Mouse (Mus musculus) liver, embryonic 12.5 days (tissue): ENCODE measurements around the gene Copz1. TPM values are rescaled to one million over a fixed set of nuclear protein-coding genes. Genes with fewer than 3 reads are reported as not detected.

Experiments
- ATAC-seq: fragments of 200-750 bp; cut with Nextera tagmentation; 2 replicates; pipeline ENCODE4 v1.8.0; 2017; ENCODE audit warnings: moderate number of reproducible peaks, mild to moderate bottlenecking, moderate library complexity
- H3K27ac ChIP-seq: fragments of 300-500 bp; sonication (generic); 2 replicates; pipeline ENCODE4 v1.5.1; 2016; ENCODE audit warnings: mild to moderate bottlenecking
- H3K27me3 ChIP-seq: fragments of 300-500 bp; sonication (generic); replicated peaks from 2 replicates; pipeline ENCODE4 v1.6.1; 2016; ENCODE audit warnings: mild to moderate bottlenecking, moderate library complexity
- H3K36me3 ChIP-seq: fragments of 300-500 bp; sonication (generic); 2 replicates; pipeline ENCODE4 v1.6.1; 2016; ENCODE audit warnings: mild to moderate bottlenecking, moderate library complexity
- H3K4me1 ChIP-seq: fragments of 300-500 bp; sonication (generic); 2 replicates; pipeline ENCODE4 v1.6.1; 2016
- H3K4me2 ChIP-seq: fragments of 300-500 bp; sonication (generic); 2 replicates; pipeline ENCODE4 v1.6.1; 2016; ENCODE audit warnings: mild to moderate bottlenecking, moderate library complexity
- H3K4me3 ChIP-seq: fragments of 300-500 bp; sonication (generic); 2 replicates; pipeline ENCODE4 v1.5.1; 2016; ENCODE audit warnings: mild to moderate bottlenecking, moderate library complexity
- H3K9ac ChIP-seq: fragments of 300-500 bp; sonication (generic); 2 replicates; pipeline ENCODE4 v1.6.1; 2016; ENCODE audit warnings: mild to moderate bottlenecking, moderate library complexity
- H3K9me3 ChIP-seq: fragments of 300-500 bp; sonication (generic); replicated peaks from 2 replicates; pipeline ENCODE4 v1.6.1; 2016; ENCODE audit warnings: mild to moderate bottlenecking, moderate library complexity
- WGBS: fragments of 180-500 bp; shearing (Covaris S2); methylation state at CpG from one replicate; pipeline ENCODE4 v1.1.7; 2016; ENCODE audit not compliant: insufficient replicate concordance; 5-methylcytosine and 5-hydroxymethylcytosine counted together
- polyA plus RNA-seq: library from polyadenylated mRNA; unstranded; fragments of >200 nt; fragmentation: Nextera tagmentation; extraction: Ambion mirVana; gene quantifications from 2 replicates; pipeline ENCODE4 v1.2.1, GENCODE M21; 2016

The Copz1 gene
- polyA plus RNA-seq, 1 experiment from 2014 or later, result 250 TPM

DNA sequence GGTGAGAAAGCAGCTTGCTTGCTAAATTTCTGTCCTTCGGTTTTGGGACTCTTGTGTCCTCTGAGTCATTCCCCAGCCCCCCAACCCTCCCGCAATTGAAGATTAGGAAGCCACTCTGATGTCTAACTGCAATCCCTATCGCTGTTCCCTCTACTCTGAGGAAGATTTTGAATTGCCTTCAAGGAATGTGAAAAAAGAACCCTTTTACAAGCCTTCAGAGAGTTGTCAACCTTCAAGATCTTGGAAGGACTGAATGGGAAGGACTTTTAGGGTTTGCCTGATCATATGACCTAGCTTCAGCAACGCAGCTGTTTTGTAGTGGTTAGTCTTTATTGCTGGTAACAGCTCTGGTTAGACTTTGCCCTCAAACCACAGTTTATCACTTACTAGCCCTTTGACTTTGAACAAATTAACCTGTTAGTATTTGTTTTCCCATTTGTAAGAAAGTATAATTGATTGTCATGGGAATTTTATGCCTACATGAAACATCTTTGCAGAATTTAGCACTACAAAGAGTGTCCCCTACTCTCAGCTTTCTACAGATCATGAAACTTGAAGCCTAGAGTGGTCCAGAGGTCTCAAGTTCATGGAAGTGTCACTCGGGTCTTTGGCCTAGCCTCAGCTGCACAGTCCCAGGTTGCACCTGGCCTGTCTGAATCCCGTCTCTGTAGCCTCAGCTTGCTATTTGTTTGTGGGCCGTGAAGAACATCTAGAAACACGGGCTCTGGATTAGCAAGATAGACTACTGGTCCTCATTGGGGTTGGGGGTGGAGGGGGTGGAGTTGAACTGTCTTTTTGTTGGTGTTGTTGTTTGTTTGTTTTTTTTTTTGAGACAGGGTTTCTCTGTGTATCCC, 33.5 kb downstream of the Copz1 start:
- peak overlapping the region; percentile 51 for H3K9ac ChIP-seq
- 34% methylated on average over 8 of the region's 8 CpGs for WGBS

DNA sequence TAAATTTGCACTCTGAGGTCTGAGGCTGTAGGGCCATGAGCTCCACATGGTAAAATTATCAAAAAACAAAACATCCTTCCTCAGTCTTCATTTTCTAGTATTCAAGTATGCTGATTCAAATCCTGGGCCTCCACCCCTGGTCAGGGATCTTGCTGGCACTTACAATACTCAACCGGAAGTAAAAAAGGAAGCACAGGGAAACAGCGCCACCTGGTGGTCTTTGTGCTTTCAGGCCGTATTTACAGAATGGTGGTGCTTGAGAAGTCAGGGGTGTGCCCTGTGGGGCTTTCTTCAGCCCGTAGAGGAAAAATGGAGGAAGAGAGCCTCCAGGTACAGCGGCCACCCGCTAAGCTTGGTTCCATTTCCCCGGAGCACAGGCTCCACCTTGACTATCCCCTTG, 34.6 kb downstream of the Copz1 start:
- WGBS, result under 1% methylated on average over 7 of the region's 7 CpGs
- Histone ChIP-seq H3K9ac (no peak overlapping the region), H3K27me3 (peaks cover 63% of the 10 kb centered on the region), H3K4me3 (no peak overlapping the region), H3K27ac (no peak overlapping the region), H3K36me3 (no peaks in the 10 kb centered on the region), H3K9me3 (no peaks in the 10 kb centered on the region), H3K4me1 (peaks cover 69% of the 10 kb centered on the region), H3K4me2 (peak overlapping the region; percentile 32; the same call in 1 of the 2 replicates)
- ATAC-seq, result no peak

More for the DNA sequence above, 33.5 kb downstream of the Copz1 start:
- Histone ChIP-seq H3K36me3 (no peaks in the 10 kb centered on the region), H3K4me3 (peak overlapping the region; percentile 61), H3K27ac (peak overlapping the region; percentile 77), H3K9me3 (no peaks in the 10 kb centered on the region), H3K4me1 (peaks cover 79% of the 10 kb centered on the region), H3K4me2 (peak overlapping the region; percentile 98), H3K27me3 (peaks cover 69% of the 10 kb centered on the region)
- ATAC-seq, result no peak

DNA sequence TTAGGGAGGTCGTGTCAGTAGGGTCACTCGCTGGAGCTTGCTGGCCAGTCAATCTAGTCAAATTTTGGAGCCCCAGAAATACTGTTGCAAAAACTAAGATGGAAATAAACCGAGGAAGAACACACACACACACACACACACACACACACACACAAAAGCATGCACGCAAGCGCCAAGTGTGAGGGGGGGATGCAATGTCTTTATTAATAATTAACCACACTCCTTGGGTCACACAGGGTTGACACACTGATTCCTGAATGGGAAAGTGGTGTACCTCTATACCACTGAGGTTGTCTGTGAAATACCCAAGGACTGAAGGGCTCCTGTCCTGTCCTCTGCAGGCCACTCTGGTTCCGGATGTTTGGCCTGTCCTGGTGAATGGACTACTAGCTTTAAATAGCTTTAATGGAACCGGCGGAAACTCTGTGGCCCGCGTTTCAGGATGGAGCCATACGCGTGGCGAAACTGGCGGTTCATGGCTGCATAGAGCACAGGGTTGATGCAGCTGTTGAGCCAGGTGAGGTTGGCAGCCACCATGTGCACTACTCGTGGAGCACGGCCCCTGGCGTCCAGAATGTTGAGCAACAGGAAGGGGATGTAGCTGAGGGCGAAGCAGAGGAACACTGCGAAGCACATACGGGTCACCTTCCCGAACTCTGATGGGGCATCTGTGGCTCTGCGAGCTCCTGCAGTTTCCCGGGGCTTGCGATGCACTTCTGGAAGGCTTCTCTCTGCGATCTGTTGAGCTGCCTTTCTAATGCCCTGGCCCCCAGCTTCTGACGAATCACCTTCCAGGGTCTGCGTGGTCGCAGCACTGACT, 35.8 kb downstream of the Copz1 start:
- peaks cover 70% of the 10 kb centered on the region for H3K4me1 ChIP-seq
- 33% methylated on average over 28 of the region's 28 CpGs for WGBS

DNA sequence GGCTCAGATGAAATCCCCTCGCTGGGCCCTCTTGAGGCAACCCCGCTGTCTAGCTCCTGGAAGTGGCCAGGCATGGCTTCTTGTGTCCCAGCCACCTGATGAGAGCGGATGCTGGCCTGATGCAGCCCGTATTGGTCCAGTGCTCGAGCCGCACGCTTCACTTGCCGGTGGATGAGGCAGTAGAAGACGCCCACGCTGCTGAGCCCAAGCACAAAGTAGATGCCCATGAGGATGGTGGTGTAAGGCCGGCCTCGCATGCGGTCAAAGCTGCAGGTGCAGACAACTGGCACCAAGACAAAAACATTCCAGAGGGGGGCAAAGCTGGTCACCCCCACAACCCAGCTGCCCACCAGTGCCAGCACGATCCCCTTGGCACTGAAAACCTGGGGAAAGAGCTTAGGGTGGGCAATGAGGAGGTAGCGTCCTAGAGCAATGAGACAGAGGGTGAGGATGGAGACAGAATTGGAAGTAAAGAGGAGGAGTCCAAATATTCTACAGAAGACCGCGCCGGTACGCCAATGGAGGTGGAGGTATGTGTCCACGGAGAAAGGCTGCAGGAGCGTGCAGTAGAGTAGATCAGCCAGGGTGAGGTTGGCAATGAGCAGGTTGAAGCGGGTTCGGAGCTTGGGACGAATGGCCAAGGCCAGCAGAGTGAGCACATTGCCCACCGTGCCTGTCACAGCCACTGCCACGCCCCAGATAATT, 36.5 kb downstream of the Copz1 start:
- Histone ChIP-seq H3K4me1 (peaks cover 70% of the 10 kb centered on the region), H3K9me3 (no peaks in the 10 kb centered on the region), H3K27ac (no peak overlapping the region), H3K9ac (peak overlapping the region; percentile 28; the same call in 1 of the 2 replicates), H3K27me3 (peaks cover 44% of the 10 kb centered on the region), H3K4me3 (0 out of 2 replicates have a peak overlapping the region, but pooled peaks have one; percentile 8), H3K36me3 (no peaks in the 10 kb centered on the region), H3K4me2 (peak overlapping the region; percentile 49)
- 56% methylated on average over 26 of the region's 26 CpGs for WGBS
- no peak for ATAC-seq

More for the DNA sequence above, 35.8 kb downstream of the Copz1 start:
- ATAC-seq, result no peak
- peaks cover 52% of the 10 kb centered on the region for H3K27me3 ChIP-seq
- H3K4me3 ChIP-seq, result 0 out of 2 replicates have a peak overlapping the region, but pooled peaks have one; percentile 8
- H3K4me2 ChIP-seq, result peak overlapping the region; percentile 49
- no peak overlapping the region for H3K27ac ChIP-seq
- peak overlapping the region; percentile 28; the same call in 1 of the 2 replicates for H3K9ac ChIP-seq
- no peaks in the 10 kb centered on the region for H3K9me3 ChIP-seq
- no peaks in the 10 kb centered on the region for H3K36me3 ChIP-seq

DNA sequence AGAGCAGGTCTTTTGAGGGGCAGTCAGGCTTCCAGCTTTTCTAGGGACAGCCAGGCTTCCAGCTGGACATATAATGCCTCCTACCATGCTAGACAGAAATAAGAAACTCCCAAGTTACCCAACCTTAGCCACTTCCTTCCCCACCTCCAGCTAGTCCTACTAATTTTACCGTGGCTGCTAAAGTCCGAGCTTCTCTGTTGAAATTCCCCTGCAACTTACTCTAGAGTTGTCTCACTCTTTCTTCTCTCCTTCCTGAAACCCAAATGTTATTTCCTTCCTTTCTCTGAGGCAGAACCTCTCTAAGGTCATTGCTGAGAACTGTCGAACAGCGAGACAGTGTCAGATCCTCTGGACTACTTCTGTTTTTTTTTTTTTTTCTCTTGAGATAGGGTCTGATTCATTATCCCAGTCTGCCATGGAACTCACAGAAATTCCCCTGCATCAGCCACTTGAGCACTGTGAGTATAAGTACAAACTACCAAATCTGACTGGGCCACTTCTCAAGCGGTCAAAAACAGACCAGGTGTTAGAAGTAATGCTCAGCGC, 37.9 kb downstream of the Copz1 start, which contains the start of gene Gpr84:
Gene Gpr84 (minus strand): TSS at position 248 of the 546 bp plus-strand sequence.
- 19% methylated on average over 6 of the region's 6 CpGs for WGBS
- no peak within 1 kb of the TSS for H3K9ac ChIP-seq
- peaks cover 69% of the 10 kb centered on the region for H3K4me1 ChIP-seq
- no peak for ATAC-seq
- H3K4me3 ChIP-seq, result no peak within 1 kb of the TSS
- H3K9me3 ChIP-seq, result no peaks in the 10 kb centered on the region
- no peak within 1 kb of the TSS for H3K4me2 ChIP-seq
- peaks cover 30% of the 10 kb centered on the region for H3K27me3 ChIP-seq
- H3K27ac ChIP-seq, result no peak within 1 kb of the TSS
- H3K36me3 ChIP-seq, result peaks cover 6% of the 10 kb centered on the region

DNA sequence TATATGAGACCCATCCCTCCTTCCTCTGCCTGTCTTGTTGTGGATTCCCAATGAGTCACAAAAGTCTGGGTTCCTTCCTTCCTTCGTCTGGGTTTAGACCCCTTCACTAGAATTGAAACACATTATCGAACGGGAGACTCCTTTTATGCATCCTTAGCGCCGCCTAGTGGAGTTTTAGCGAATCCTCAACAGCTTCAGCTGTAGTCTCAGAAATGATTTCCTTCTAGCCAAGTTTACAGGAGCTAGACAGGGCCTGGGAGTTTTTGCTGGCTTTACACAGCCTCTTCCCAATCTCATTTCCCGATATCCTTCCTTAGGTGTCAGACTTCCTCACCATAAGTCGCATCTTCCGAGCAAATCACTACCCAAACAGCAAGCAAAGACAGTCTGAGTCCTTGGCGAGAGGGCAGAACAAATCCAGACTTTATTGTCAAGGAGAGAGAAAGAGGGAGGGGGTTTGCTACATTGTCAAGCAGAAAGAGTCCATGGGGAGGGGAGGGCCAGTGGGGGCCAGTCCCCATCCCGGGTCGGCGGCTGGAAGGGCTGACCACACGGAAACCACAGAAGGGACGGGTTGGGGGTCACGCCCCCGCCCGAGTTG, 41.1 kb downstream of the Copz1 start:
- Histone ChIP-seq H3K4me1 (peaks cover 71% of the 10 kb centered on the region), H3K27ac (no peak overlapping the region), H3K27me3 (peaks cover 10% of the 10 kb centered on the region), H3K36me3 (peaks cover 37% of the 10 kb centered on the region), H3K9ac (no peak overlapping the region), H3K4me2 (0 out of 2 replicates have a peak overlapping the region, but pooled peaks have one; percentile 14), H3K4me3 (no peak overlapping the region), H3K9me3 (no peaks in the 10 kb centered on the region)
- ATAC-seq, result no peak
- 27% methylated on average over 18 of the region's 18 CpGs for WGBS

DNA sequence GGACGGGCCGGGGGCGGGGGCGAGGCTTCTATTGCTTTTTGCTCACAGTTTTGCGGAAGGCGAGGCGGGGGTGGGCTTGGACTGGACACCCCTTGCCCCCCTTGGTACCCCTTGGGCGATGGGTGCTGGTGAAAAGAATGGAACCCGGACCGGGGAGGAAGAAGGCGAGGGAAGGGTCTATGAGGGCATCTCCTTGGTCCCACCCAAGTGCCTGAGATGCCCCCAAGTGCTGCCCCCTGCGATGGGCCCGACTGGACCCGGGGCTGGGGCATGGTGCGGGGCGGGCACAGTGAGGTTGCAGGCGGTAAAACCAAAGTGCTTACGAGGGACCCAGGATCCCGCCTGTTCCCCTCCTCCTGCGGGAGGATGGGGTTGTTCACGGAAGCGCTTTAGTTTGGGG, 41.7 kb downstream of the Copz1 start:
- WGBS, result 61% methylated on average over 22 of the region's 22 CpGs
- Histone ChIP-seq H3K27me3 (peaks cover 4% of the 10 kb centered on the region), H3K4me1 (peaks cover 68% of the 10 kb centered on the region), H3K9me3 (no peaks in the 10 kb centered on the region), H3K4me3 (no peak overlapping the region), H3K9ac (no peak overlapping the region), H3K36me3 (peaks cover 43% of the 10 kb centered on the region), H3K27ac (no peak overlapping the region), H3K4me2 (peak overlapping the region; percentile 49; the same call in 1 of the 2 replicates)
- no peak for ATAC-seq

GRCm38 (mm10) chr15:103315011-103315502, 42.5 kb downstream of the Copz1 start:
- peaks cover 64% of the 10 kb centered on the region for H3K4me1 ChIP-seq
- 0 out of 2 replicates have a peak overlapping the region, but pooled peaks have one; percentile 9 for H3K9ac ChIP-seq
- H3K36me3 ChIP-seq, result peaks cover 47% of the 10 kb centered on the region
- H3K4me3 ChIP-seq, result no peak overlapping the region
- no peaks in the 10 kb centered on the region for H3K9me3 ChIP-seq
- 27% methylated on average over 17 of the region's 18 CpGs for WGBS
- H3K4me2 ChIP-seq, result peak overlapping the region; percentile 49
- H3K27ac ChIP-seq, result no peak overlapping the region
- no peaks in the 10 kb centered on the region for H3K27me3 ChIP-seq
- ATAC-seq, result peak; percentile 44

- Histone ChIP-seq H3K27me3 (no peaks in the 10 kb centered on the region), H3K36me3 (peaks cover 50% of the 10 kb centered on the region), H3K9ac (no peak overlapping the region), H3K4me2 (no peak overlapping the region), H3K4me3 (no peak overlapping the region), H3K27ac (no peak overlapping the region), H3K9me3 (no peaks in the 10 kb centered on the region), H3K4me1 (peaks cover 68% of the 10 kb centered on the region)
- WGBS, result 81% methylated on average over 10 of the region's 10 CpGs
- ATAC-seq, result no peak
Measured at GRCm38 (mm10) chr15:103315979-103316776, 43.7 kb downstream of the Copz1 start.

- Histone ChIP-seq H3K4me3 (no peak overlapping the region), H3K4me1 (peaks cover 76% of the 10 kb centered on the region), H3K4me2 (no peak overlapping the region), H3K27me3 (no peaks in the 10 kb centered on the region), H3K27ac (no peak overlapping the region), H3K36me3 (peaks cover 54% of the 10 kb centered on the region), H3K9me3 (no peaks in the 10 kb centered on the region), H3K9ac (no peak overlapping the region)
- ATAC-seq, result no peak
Measured at GRCm38 (mm10) chr15:103317120-103317519, 44.6 kb downstream of the Copz1 start.
